Mouse (Mus musculus) neural tube, embryonic 12.5 days (tissue): Measurements from ENCODE around the gene Vps16. TPM values are rescaled to one million over a fixed set of nuclear protein-coding genes. Genes with fewer than 3 reads are reported as not detected.
A peak's percentile ranks its signal among the peaks of the same experiment; 100 is the strongest.

Experiments
- ATAC-seq: fragments of 200-750 bp; cut with Nextera tagmentation; 2 replicates; pipeline ENCODE4 v1.8.0; 2017; ENCODE audit warnings: low read depth, mild to moderate bottlenecking, moderate TSS enrichment, moderate library complexity; ENCODE audit not compliant: low FRiP score
- H3K27ac ChIP-seq: fragments of 300-500 bp; sonication (generic); 2 replicates; pipeline ENCODE4 v1.5.1; 2016
- H3K27me3 ChIP-seq: fragments of 300-500 bp; sonication (generic); replicated peaks from 2 replicates; pipeline ENCODE4 v1.6.1; 2016; ENCODE audit warnings: mild to moderate bottlenecking
- H3K36me3 ChIP-seq: fragments of 300-500 bp; sonication (generic); 2 replicates; pipeline ENCODE4 v1.6.1; 2016; ENCODE audit warnings: mild to moderate bottlenecking
- H3K4me1 ChIP-seq: fragments of 300-500 bp; sonication (generic); 2 replicates; pipeline ENCODE4 v1.6.1; 2016
- H3K4me2 ChIP-seq: fragments of 300-500 bp; sonication (generic); replicated peaks from 2 replicates; pipeline ENCODE4 v1.6.1; 2016; ENCODE audit warnings: mild to moderate bottlenecking
- H3K4me3 ChIP-seq: fragments of 300-500 bp; sonication (generic); 2 replicates; pipeline ENCODE4 v1.5.1; 2016
- H3K9ac ChIP-seq: fragments of 300-500 bp; sonication (generic); 2 replicates; pipeline ENCODE4 v1.6.1; 2016; ENCODE audit warnings: mild to moderate bottlenecking
- H3K9me3 ChIP-seq: fragments of 300-500 bp; sonication (generic); 2 replicates; pipeline ENCODE4 v1.6.1; 2016; ENCODE audit warnings: mild to moderate bottlenecking
- WGBS: fragments of 180-500 bp; shearing (Covaris S2); methylation state at CpG from one replicate; pipeline ENCODE4 v1.1.7; 2016; 5-methylcytosine and 5-hydroxymethylcytosine counted together
- polyA plus RNA-seq: library from polyadenylated mRNA; unstranded; fragments of >200 nt; fragmentation: Nextera tagmentation; extraction: Ambion mirVana; gene quantifications from 2 replicates; pipeline ENCODE4 v1.2.1, GENCODE M21; 2016

Gene Vps16
- polyA plus RNA-seq, 1 experiment from 2014 or later, result 120 TPM

DNA sequence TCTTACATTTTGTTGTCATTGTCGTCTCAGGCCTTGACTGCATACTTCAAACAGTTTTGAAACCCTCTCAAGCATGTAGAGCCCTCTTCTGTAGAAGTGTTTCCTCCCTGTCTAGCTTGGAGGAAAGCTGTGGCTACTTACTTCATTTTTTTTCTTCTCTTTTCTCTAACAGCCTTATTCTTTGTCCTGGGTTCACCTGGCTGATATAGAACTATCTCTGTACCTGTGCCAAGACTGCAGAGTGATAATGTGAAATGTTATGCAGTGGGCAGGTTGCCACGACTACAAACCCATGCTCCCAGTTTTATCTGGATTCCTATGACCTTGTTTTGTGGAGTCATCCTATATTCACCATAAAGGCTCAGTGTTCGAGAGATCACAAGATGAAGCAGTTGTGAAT, 6.3 kb downstream of the Vps16 start:
- H3K27ac ChIP-seq, result no peak overlapping the region
- H3K9ac ChIP-seq, result no peak overlapping the region
- peaks cover under 1% of the 10 kb centered on the region for H3K4me1 ChIP-seq
- H3K36me3 ChIP-seq, result peaks cover 11% of the 10 kb centered on the region; the same call in 1 of the 2 replicates
- ATAC-seq, result no peak
- 90% methylated on average over 3 of the region's 3 CpGs for WGBS
- no peak overlapping the region for H3K4me3 ChIP-seq
- no peaks in the 10 kb centered on the region for H3K9me3 ChIP-seq
- H3K27me3 ChIP-seq, result no peaks in the 10 kb centered on the region
- H3K4me2 ChIP-seq, result no peak overlapping the region

DNA sequence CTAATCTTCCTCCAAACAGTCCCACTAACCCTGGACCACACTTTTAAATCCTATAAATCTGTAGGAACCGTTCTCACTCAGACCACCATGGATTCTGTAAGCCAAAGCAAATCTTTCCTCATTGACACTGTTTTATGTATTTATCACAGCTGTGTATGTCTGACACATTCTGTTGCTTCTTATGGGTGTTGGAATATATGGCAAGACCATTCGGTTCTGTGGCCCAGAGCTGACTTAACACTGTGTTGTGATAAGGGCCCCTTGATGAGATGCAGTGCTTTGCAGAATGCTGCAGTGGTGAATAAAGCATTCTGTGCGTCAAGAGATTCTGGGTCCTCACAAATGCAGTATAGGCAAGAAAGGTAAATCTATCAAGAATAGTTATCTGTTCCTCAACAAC, 8.0 kb downstream of the Vps16 start:
- H3K9ac ChIP-seq, result no peak overlapping the region
- no peaks in the 10 kb centered on the region for H3K9me3 ChIP-seq
- H3K4me1 ChIP-seq, result no peaks in the 10 kb centered on the region
- ATAC-seq, result no peak
- 86% methylated on average over 3 of the region's 3 CpGs for whole genome bisulfite sequencing
- H3K27ac ChIP-seq, result no peak overlapping the region
- H3K4me3 ChIP-seq, result no peak overlapping the region
- H3K27me3 ChIP-seq, result no peaks in the 10 kb centered on the region
- H3K4me2 ChIP-seq, result no peak overlapping the region
- H3K36me3 ChIP-seq, result peaks cover 11% of the 10 kb centered on the region; the same call in 1 of the 2 replicates

DNA sequence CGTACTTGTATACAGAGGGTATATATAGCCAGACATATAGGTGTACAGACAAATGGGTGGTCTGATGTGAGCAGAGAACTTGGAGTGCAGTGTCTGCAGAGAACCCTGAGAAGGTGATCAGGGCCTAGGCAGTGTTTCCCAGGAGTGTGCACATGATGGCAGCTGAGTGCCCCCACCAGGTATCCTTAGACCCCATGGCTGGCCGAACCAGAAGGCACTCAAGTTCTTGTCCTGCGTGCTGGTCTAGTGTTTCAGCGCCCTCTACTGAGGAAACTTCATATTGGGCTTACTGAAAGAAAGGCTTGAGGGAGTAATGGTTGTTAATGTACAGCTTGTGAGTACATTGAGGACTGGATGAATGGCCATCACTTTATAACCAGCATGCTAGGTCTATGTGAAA, 9.0 kb downstream of the Vps16 start:
- H3K9ac ChIP-seq, result no peak overlapping the region

DNA sequence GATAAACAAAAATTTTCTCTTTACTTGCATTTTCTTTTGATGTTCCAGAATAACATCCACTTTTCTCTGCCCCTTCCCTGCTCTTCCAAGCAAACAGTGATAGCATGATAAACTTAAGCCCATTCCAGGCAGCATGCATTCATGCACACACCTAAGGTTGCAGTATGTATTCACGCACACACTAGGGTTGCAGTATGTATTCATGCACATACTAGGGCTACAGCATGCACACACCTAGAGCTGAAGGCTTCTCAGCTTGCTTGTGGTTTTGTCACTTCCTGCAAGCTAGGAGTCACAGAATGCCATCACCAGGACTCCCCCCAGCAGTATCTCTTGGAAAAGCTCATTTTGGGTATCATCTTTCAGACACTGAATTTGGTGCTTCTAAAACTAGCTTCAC, 12.6 kb downstream of the Vps16 start:
- 96% methylated on average over 1 of the region's 1 CpGs for WGBS
- H3K27me3 ChIP-seq, result no peaks in the 10 kb centered on the region
- no peaks in the 10 kb centered on the region for H3K9me3 ChIP-seq
- no peaks in the 10 kb centered on the region for H3K4me1 ChIP-seq
- no peak overlapping the region for H3K27ac ChIP-seq
- H3K4me2 ChIP-seq, result no peak overlapping the region
- no peak overlapping the region for H3K9ac ChIP-seq
- no peak for ATAC-seq
- no peak overlapping the region for H3K4me3 ChIP-seq
- H3K36me3 ChIP-seq, result peaks cover 51% of the 10 kb centered on the region

More for the DNA sequence above, 9.0 kb downstream of the Vps16 start:
- no peak overlapping the region for H3K27ac ChIP-seq
- H3K4me3 ChIP-seq, result no peak overlapping the region
- H3K36me3 ChIP-seq, result peaks cover 20% of the 10 kb centered on the region
- no peaks in the 10 kb centered on the region for H3K27me3 ChIP-seq
- 29% methylated on average over 4 of the region's 4 CpGs for WGBS
- H3K9me3 ChIP-seq, result no peaks in the 10 kb centered on the region
- no peak overlapping the region for H3K4me2 ChIP-seq
- ATAC-seq, result no peak
- H3K4me1 ChIP-seq, result no peaks in the 10 kb centered on the region

DNA sequence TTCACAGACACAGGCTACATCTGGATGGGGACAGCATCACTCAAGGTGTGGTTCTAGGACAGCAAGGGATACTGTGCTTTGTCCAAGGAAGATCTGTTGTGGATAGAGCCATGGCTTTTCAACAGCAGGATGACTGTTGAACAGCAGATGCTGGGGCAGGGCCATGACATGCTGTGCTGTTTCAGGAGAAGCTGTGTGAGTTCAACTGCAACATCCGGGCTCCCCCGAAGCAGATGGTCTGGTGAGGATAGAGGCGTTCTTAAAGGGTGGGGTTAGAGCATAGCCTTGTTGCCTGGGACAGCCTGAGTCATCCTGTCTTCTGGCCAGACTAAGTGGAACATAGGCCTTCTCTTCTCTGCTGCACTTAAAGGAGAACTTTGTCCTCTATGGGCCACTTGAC, 14.7 kb downstream of the Vps16 start:
- WGBS, result 91% methylated on average over 3 of the region's 3 CpGs
- Histone ChIP-seq H3K4me1 (no peaks in the 10 kb centered on the region), H3K27me3 (no peaks in the 10 kb centered on the region), H3K36me3 (peaks cover 66% of the 10 kb centered on the region), H3K4me2 (no peak overlapping the region), H3K9me3 (no peaks in the 10 kb centered on the region), H3K4me3 (no peak overlapping the region), H3K9ac (no peak overlapping the region), H3K27ac (no peak overlapping the region)
- ATAC-seq, result no peak

DNA sequence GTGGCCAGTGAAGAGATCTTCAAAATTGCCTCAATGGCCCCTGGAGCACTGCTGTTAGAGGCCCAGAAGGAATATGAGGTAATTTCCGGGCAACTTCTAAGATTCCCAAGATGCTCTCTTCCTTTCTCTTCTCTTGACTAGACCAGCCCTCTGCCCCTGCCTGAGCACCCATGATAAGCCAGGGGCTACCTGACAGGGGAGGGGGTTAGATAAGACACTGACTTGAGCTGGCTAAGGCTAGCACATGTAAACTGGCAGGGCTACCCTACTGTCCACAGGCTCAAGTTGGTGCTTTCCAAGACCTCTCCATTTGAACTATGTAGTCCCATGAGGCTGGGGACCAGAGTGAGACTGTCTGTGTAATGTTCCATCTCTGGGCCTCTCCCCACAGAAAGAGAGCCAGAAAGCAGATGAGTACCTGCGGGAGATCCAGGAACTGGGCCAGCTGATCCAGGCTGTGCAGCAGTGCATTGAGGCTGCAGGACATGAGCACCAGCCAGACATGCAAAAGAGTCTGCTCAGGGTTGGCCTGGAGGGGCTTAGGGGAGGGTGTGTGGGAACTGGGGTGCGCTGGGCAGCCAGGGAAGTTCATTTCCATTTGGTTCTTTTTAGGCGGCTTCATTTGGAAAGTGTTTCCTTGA, 15.8 kb downstream of the Vps16 start:
- H3K36me3 ChIP-seq, result peaks cover 72% of the 10 kb centered on the region
- no peaks in the 10 kb centered on the region for H3K9me3 ChIP-seq
- no peak overlapping the region for H3K4me2 ChIP-seq
- WGBS, result 93% methylated on average over 4 of the region's 4 CpGs
- H3K9ac ChIP-seq, result no peak overlapping the region
- no peak overlapping the region for H3K27ac ChIP-seq
- no peak overlapping the region for H3K4me3 ChIP-seq
- ATAC-seq, result no peak
- H3K27me3 ChIP-seq, result no peaks in the 10 kb centered on the region
- no peaks in the 10 kb centered on the region for H3K4me1 ChIP-seq

DNA sequence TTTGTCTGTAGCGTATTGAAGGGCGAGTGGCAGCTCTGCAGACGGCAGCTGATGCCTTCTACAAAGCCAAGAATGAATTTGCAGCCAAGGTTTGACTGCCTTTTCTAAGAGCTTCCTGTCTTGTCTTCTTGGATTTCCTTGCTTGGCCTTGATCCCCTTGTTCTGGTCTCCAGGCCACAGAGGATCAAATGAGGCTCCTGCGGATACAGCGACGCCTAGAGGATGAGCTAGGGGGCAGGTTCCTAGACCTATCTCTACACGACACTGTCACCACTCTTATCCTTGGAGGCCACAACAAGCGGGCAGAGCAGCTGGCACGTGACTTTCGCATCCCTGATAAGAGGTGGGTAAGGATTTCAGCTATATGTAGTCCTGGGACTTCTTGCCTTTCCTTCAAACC, 18.0 kb downstream of the Vps16 start:
- Histone ChIP-seq H3K4me1 (no peaks in the 10 kb centered on the region), H3K9me3 (no peaks in the 10 kb centered on the region), H3K27me3 (no peaks in the 10 kb centered on the region), H3K36me3 (peaks cover 72% of the 10 kb centered on the region), H3K4me3 (no peak overlapping the region), H3K9ac (no peak overlapping the region), H3K27ac (no peak overlapping the region), H3K4me2 (no peak overlapping the region)
- no peak for ATAC-seq
- 87% methylated on average over 10 of the region's 10 CpGs for WGBS

DNA sequence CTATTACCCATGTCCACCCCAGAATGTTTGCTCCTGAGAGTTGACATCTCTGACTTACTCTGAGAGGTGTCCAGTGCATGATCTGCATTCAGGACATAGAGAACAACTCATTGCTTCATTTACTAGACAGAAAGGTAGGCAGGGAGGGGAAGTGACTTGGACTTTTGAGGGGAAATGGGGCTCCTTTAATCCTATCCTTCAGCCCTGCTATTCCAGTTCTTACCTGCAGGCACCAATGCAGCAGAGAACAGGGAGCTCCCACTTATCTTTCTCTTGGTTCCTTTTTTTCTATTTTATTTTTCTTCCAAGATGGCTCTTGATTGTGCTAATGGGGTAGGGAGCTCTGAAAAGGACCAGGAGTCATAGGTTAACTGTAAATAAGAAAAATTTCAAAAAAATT, 24.3 kb downstream of the Vps16 start:
- no peak for ATAC-seq
- H3K9ac ChIP-seq, result no peak overlapping the region
- no peak overlapping the region for H3K27ac ChIP-seq
- H3K27me3 ChIP-seq, result 0 out of 2 replicates have a peak, but pooled peaks cover 6% of the 10 kb centered on the region
- H3K4me1 ChIP-seq, result peaks cover 12% of the 10 kb centered on the region
- H3K9me3 ChIP-seq, result no peaks in the 10 kb centered on the region
- H3K36me3 ChIP-seq, result peaks cover 10% of the 10 kb centered on the region
- H3K4me3 ChIP-seq, result no peak overlapping the region
- no peak overlapping the region for H3K4me2 ChIP-seq

DNA sequence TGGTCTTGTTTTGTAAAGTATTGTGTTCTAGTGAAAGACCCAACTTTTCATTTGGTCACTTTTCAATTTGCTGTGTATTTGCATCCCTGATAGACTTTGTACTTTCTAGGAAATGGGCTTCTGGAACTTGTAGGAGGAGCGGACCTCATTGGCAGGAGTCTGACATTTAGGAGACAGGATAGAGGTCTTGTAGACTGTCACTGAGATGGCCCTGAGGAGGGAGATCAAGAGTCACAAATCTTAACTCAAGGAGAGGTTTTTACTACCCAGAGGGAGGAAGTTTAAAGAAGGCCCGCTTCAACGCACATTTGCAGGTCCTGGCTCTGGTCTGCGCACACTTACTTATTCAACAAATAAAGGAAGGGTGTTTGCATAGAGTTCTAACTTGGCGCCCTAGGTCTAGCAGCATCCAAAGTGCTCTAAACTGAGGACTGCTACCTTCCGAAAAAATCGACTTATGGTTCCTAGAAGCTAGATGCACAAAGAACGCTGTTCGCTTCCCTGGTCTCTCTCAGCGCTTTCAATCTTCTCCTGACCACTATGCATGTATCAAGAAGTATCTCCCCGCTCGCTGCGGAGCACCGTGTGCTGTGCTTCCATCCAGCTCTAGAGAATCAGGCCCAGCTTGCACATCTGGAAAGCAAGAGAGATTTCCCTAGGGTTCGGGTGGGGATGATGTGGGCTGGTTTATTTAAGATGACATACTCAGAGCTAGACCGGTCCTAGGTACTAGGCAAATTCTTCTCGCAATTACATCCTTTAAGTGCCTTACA, 25.1 kb downstream of the Vps16 start:
- Histone ChIP-seq H3K4me3 (peak overlapping the region; percentile 89), H3K27ac (no peak overlapping the region), H3K9ac (0 out of 2 replicates have a peak overlapping the region, but pooled peaks have one; percentile 5), H3K27me3 (0 out of 2 replicates have a peak, but pooled peaks cover 6% of the 10 kb centered on the region), H3K4me2 (peak overlapping the region; percentile 83), H3K4me1 (peaks cover 12% of the 10 kb centered on the region), H3K9me3 (no peaks in the 10 kb centered on the region), H3K36me3 (peaks cover 4% of the 10 kb centered on the region; the same call in 1 of the 2 replicates)
- ATAC-seq, result peak; percentile 34
- 10% methylated on average over 17 of the region's 17 CpGs for WGBS

DNA sequence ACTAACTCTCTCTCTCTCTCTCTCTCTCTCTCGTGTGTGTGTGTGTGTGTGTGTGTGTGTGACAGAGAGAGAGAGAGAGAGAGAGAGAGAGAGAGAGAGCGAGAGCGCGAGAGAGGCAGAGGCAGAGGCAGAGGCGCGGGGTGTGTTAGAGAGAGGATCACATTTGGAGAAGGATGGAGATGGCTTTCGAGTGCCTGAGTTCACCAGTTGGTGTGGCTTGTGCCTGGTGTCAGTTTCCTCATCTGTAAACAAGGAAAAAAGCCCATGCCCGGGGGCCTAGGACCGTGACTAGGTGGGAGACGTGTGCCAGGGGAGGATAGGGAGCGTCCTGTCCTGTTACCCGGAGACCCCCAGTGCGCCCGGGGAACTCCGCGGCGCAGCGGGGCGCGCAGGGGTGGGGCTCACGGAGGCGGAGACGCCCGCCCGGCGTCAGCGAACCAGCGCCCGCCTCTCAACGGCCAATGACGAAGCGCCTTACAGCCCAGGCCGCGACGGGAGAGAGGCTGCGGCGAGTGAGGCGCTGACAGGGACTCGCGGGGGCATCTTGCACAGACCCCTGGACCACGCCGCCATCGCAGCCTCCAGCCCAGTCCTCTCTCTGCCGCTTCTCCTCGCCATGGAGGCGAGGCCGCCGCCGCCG, 25.8 kb downstream of the Vps16 start, which contains the start of gene Ptpra:
Gene Ptpra (plus strand): TSS at position 485 of the 640 bp plus-strand sequence.
- Histone ChIP-seq H3K27me3 (0 out of 2 replicates have a peak, but pooled peaks cover 6% of the 10 kb centered on the region), H3K4me3 (peak within 1 kb of the TSS; percentile 89), H3K36me3 (no peaks in the 10 kb centered on the region; the same call in 1 of the 2 replicates), H3K4me1 (peaks cover 12% of the 10 kb centered on the region), H3K27ac (peak within 1 kb of the TSS; percentile 66; the same call in 1 of the 2 replicates), H3K9ac (peak within 1 kb of the TSS; percentile 83), H3K9me3 (no peaks in the 10 kb centered on the region), H3K4me2 (peak within 1 kb of the TSS; percentile 83)
- WGBS, result under 1% methylated on average over 50 of the region's 50 CpGs
- peak; percentile 97 for ATAC-seq

DNA sequence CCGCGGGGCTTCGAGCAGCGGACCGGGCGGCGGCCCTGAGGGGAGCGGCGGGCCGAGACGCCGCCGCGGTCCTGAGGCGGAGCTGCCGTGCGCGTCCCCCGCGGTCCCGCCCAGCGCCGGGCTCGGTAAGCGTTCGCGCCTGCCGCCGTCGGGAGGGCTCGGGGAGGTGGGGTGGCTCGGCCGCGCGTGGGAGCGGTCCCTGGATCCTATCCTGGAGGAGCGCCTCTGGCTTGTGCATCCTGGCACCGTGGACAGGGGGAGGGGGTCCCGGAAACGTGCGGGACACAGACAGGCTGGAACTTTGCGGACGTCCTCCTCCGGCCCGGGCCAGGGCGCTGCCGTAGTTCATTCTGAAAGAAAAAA, 26.3 kb downstream of the Vps16 start:
- WGBS, result under 1% methylated on average over 47 of the region's 47 CpGs

More for the DNA sequence above, 26.3 kb downstream of the Vps16 start:
- peak; percentile 79 for ATAC-seq
- Histone ChIP-seq H3K36me3 (no peaks in the 10 kb centered on the region; the same call in 1 of the 2 replicates), H3K4me2 (peak overlapping the region; percentile 83), H3K4me1 (peaks cover 12% of the 10 kb centered on the region), H3K9me3 (no peaks in the 10 kb centered on the region), H3K4me3 (peak overlapping the region; percentile 89), H3K27me3 (0 out of 2 replicates have a peak, but pooled peaks cover 6% of the 10 kb centered on the region), H3K9ac (peak overlapping the region; percentile 83), H3K27ac (peak overlapping the region; percentile 66; the same call in 1 of the 2 replicates)
